Mouse (Mus musculus) hindbrain, postnatal 0 days (tissue): ENCODE measurements around the gene Retn. TPM values are rescaled to one million over a fixed set of nuclear protein-coding genes. Genes with fewer than 3 reads are reported as not detected.
A peak's percentile ranks its signal among the peaks of the same experiment; 100 is the strongest.

ENCODE experiments used
- ATAC-seq: fragments of 200-750 bp; cut with Nextera tagmentation; 2 replicates; pipeline ENCODE4 v1.8.0; 2017; ENCODE audit warnings: mild to moderate bottlenecking, moderate TSS enrichment, moderate library complexity
- DNase-seq: peaks from one replicate; pipeline ENCODE4 v3.0.0-alpha.2; 2015; ENCODE audit warnings: low spot score
- H3K27ac ChIP-seq: fragments of 300-500 bp; sonication (generic); 2 replicates; pipeline ENCODE4 v1.5.1; 2014; ENCODE audit warnings: mild to moderate bottlenecking
- H3K27me3 ChIP-seq: fragments of 300-500 bp; sonication (generic); 2 replicates; pipeline ENCODE4 v1.6.1; 2014; ENCODE audit warnings: low read length, mixed read lengths; ENCODE audit not compliant: insufficient read depth
- H3K36me3 ChIP-seq: fragments of 300-500 bp; sonication (generic); 2 replicates; pipeline ENCODE4 v1.6.1; 2014; ENCODE audit warnings: low read length, mixed read lengths; ENCODE audit not compliant: insufficient read depth
- H3K4me1 ChIP-seq: fragments of 300-500 bp; sonication (generic); 2 replicates; pipeline ENCODE4 v1.6.1; 2014; ENCODE audit warnings: antibody characterized with exemption, low read length, mixed read lengths; ENCODE audit not compliant: insufficient read depth
- H3K4me2 ChIP-seq: fragments of 300-500 bp; sonication (generic); 2 replicates; pipeline ENCODE4 v1.6.1; 2014; ENCODE audit warnings: low read depth, mild to moderate bottlenecking, low read length, moderate library complexity, mixed read lengths
- H3K4me3 ChIP-seq: fragments of 300-500 bp; sonication (generic); 2 replicates; pipeline ENCODE4 v1.5.1; 2014; ENCODE audit warnings: low read length
- H3K9ac ChIP-seq: fragments of 300-500 bp; sonication (generic); replicated peaks from 2 replicates; pipeline ENCODE4 v1.6.1; 2014; ENCODE audit warnings: mild to moderate bottlenecking, low read length, moderate library complexity, mixed read lengths
- H3K9me3 ChIP-seq: fragments of 300-500 bp; sonication (generic); 2 replicates; pipeline ENCODE4 v1.6.1; 2016; ENCODE audit warnings: low read length, mixed read lengths
- CTCF ChIP-seq: IDR thresholded peaks from 2 replicates; pipeline ENCODE4 v1.5.1; 2016; ENCODE audit warnings: antibody characterized with exemption, control low read depth, low read depth
- WGBS: fragments of 180-500 bp; shearing (Covaris S2); extraction: QIAGEN DNeasy Blood & Tissue Kit; methylation state at CpG from one replicate; pipeline ENCODE4 v1.1.7; 2014; 5-methylcytosine and 5-hydroxymethylcytosine counted together
- polyA plus RNA-seq: library from polyadenylated mRNA; unstranded; fragments of >200 nt; fragmentation: Nextera tagmentation; extraction: Ambion mirVana; gene quantifications from 2 replicates; pipeline ENCODE4 v1.2.1, GENCODE M21; 2015
- total RNA-seq: library from RNA; depleted of rRNA; stranded (reverse); fragments of >200 nt; gene quantifications from 2 replicates; pipeline ENCODE4 v1.2.3, GENCODE M21; 2014

Gene Retn
- total and polyA plus RNA-seq, 2 experiments from 2014 or later, result 0.60 TPM; not detected in 1

DNA sequence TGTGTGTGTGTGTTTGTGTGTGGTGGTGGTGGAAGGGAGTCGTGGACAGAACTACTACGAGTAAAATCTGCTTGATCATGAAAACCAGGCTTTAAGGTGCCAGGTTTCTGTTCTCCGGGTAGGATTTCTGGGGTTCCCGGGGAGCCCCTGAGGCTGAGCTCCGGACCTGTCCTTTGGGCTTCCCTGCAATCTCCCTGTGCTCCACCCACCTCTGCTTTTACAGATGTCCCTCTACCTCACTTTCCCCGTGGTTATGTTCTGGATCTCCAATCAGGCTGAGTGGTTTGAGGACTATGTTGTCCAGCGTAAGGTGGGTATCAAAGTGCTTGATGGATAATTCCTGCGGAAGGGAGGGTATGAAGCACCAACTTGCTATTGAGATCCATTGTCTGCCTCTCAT, 33.5 kb upstream of the Retn start:
- H3K27me3 ChIP-seq, result no peaks in the 10 kb centered on the region
- no peaks in the 10 kb centered on the region for H3K9me3 ChIP-seq
- H3K36me3 ChIP-seq, result peaks cover 10% of the 10 kb centered on the region
- peak overlapping the region; percentile 90 for H3K4me3 ChIP-seq
- DNase-seq (no peak), ATAC-seq (no peak)
- H3K4me1 ChIP-seq, result peaks cover 5% of the 10 kb centered on the region; the same call in 1 of the 2 replicates
- 73% methylated on average over 8 of the region's 8 CpGs for WGBS
- H3K9ac ChIP-seq, result peak overlapping the region; percentile 57
- peak overlapping the region; percentile 86 for H3K4me2 ChIP-seq
- no peak overlapping the region for H3K27ac ChIP-seq
- no peak for TF ChIP-seq CTCF

DNA sequence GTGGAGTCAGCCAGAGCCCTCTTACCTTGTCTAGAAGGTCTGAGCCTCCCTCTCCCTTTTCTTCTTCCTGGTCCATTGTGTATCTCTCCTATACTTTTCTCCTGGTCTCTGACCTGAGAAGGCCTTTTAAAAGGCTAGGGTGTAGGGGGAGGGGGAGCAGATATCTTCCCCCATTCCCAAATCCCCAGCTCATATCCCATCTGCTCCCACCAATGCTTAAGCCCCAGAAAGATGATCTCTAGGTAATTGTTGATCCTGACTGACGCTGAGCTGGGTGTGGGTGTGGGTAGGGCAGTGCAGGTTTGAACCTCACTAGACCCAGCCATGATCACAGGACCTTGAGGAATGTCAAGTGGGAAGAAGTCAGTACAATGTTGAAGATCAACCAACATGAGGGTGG, 30.1 kb upstream of the Retn start, which contains the start of gene Pcp2:
Gene Pcp2, minus strand, starts transcription at position 101 of the 400 bp plus-strand sequence.
- H3K4me1 ChIP-seq, result peaks cover 1% of the 10 kb centered on the region; the same call in 1 of the 2 replicates
- WGBS, result 69% methylated on average over 1 of the region's 1 CpGs
- no peaks in the 10 kb centered on the region; the same call in 1 of the 2 replicates for H3K36me3 ChIP-seq
- no peaks in the 10 kb centered on the region for H3K9me3 ChIP-seq
- ATAC-seq, result no peak
- H3K9ac ChIP-seq, result no peak within 1 kb of the TSS
- no peaks in the 10 kb centered on the region for H3K27me3 ChIP-seq
- no peak within 1 kb of the TSS for H3K27ac ChIP-seq
- no peak for DNase-seq
- no peak for TF ChIP-seq CTCF
- H3K4me2 ChIP-seq, result no peak within 1 kb of the TSS
- no peak within 1 kb of the TSS for H3K4me3 ChIP-seq

DNA sequence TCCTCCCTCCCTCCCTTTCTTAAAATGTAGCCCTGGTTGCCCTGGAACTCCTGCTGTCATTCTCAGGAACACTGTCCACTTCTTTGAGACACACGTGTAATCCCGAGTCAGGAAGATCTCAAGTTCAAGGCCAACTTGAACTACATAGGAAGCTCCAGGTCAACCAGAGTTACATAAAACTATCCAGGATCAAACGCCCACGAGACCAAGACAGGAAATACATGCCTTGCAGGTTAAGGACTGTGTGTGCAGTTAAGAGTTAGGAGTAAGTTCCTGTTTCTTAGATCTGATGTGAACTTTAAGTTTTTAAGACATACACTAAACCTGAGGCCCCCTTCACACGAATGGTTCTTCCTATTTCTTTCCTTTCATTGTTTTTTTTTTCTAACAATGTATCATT, 28.6 kb upstream of the Retn start:
- Histone ChIP-seq H3K36me3 (no peaks in the 10 kb centered on the region; the same call in 1 of the 2 replicates), H3K4me2 (no peak overlapping the region), H3K4me3 (no peak overlapping the region), H3K4me1 (peaks cover 8% of the 10 kb centered on the region; the same call in 1 of the 2 replicates), H3K9me3 (no peaks in the 10 kb centered on the region), H3K9ac (no peak overlapping the region), H3K27ac (no peak overlapping the region), H3K27me3 (no peaks in the 10 kb centered on the region)
- WGBS, result 58% methylated on average over 5 of the region's 5 CpGs
- TF ChIP-seq CTCF, result no peak
- DNase-seq (no peak), ATAC-seq (no peak)

DNA sequence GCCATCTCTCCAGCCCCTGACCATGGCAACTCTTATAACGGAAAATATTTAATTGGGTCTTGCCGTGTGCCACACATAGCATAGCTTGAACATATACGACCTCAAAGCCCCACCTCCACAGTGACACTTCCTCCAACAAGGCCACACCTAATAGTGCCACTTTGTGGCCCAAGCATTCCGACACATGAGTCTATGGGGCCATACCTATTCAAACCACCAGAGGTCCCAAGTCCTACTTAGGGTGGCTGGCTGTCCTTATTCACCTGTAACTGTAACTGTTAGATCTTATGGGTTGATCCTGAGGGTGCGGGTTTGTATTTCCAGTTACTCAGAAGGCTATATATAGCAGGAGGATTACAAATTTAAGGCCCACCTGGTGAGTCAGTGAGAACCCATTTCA, 27.6 kb upstream of the Retn start:
- DNase-seq (peak; percentile 59), ATAC-seq (0 out of 2 replicates have a peak, but pooled peaks have one; percentile 31)
- no peaks in the 10 kb centered on the region for H3K9me3 ChIP-seq
- peak; percentile 75 for TF ChIP-seq CTCF
- no peak overlapping the region for H3K27ac ChIP-seq
- no peaks in the 10 kb centered on the region for H3K27me3 ChIP-seq
- H3K36me3 ChIP-seq, result no peaks in the 10 kb centered on the region; the same call in 1 of the 2 replicates
- no peak overlapping the region for H3K9ac ChIP-seq
- H3K4me3 ChIP-seq, result no peak overlapping the region
- peaks cover 8% of the 10 kb centered on the region; the same call in 1 of the 2 replicates for H3K4me1 ChIP-seq
- H3K4me2 ChIP-seq, result no peak overlapping the region
- WGBS, result 27% methylated on average over 5 of the region's 5 CpGs

DNA sequence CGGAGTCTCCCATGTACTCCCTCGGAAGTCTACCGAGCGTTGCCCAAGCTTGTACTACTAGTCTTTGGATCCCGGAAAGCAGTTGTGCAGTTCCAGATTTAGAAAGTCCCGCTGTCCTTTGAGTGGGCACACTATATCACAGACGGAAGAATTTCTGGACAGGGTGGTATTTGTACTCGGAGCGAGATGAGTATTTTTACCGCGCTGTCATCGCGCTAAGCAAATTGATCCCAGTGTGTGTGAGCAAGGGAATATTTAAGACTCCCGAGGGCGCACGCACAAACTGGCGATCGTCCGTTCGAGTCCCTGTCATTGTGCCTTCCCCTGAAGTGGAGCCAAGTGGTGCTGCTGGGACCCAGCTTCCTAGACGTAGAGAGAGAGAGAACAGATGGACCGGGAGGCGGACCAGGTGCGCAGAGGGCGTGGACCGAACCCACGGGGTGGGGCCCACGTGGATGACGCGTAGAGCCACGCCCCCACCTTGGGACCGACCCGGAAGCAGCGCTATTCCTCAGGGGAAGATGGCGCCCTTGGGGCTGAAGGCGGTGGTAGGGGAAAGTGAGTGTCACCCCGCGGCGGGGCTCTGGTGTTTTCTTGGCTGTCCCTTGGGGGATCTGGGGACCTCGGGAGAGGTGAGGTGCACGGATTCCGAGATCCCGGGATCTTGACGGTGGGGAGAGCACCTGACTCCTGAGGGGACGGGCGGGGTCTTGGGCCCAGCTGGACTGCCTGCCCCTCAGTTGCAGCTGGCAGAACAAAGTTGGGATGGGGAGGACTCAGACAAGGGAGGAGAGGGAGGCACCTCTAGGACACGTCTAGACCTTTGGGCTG, 24.7 kb upstream of the Retn start, which contains the start of gene Stxbp2:
Gene Stxbp2, plus strand, starts transcription at position 309 of the 831 bp plus-strand sequence.
- Histone ChIP-seq H3K9ac (peak within 1 kb of the TSS; percentile 41), H3K4me3 (peak within 1 kb of the TSS; percentile 45), H3K4me2 (peak within 1 kb of the TSS; percentile 63), H3K27me3 (no peaks in the 10 kb centered on the region), H3K9me3 (no peaks in the 10 kb centered on the region), H3K36me3 (no peaks in the 10 kb centered on the region), H3K4me1 (peaks cover 8% of the 10 kb centered on the region; the same call in 1 of the 2 replicates), H3K27ac (no peak within 1 kb of the TSS)
- ATAC-seq (peak; percentile 80), DNase-seq (peak; percentile 62)
- WGBS, result 4% methylated on average over 47 of the region's 47 CpGs
- no peak for TF ChIP-seq CTCF

DNA sequence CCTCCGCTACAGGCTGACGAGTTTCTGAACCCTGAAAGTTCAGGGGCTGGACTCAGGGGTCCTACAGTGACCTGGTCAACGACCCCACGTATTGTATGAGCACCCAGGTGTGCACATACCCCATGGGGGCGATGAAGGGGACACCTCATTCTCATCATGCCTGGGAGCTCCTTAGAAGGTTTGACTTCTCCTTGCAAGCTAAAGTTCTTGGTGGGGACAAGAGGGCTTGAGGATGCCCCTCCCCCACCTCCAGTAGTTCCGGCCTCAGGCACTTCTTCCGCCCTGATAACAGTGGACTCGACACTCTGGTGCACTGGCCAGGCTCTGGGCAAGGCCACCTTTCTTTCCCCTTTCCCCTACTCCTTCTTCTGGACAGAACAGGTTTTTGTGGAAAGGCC, 24.1 kb upstream of the Retn start:
- no peak for ATAC-seq
- H3K9ac ChIP-seq, result peak overlapping the region; percentile 41; the same call in 1 of the 2 replicates
- no peaks in the 10 kb centered on the region for H3K36me3 ChIP-seq
- H3K27ac ChIP-seq, result no peak overlapping the region
- H3K9me3 ChIP-seq, result no peaks in the 10 kb centered on the region
- H3K4me2 ChIP-seq, result peak overlapping the region; percentile 63
- no peak for DNase-seq
- H3K4me3 ChIP-seq, result peak overlapping the region; percentile 45
- H3K27me3 ChIP-seq, result no peaks in the 10 kb centered on the region
- peaks cover 8% of the 10 kb centered on the region; the same call in 1 of the 2 replicates for H3K4me1 ChIP-seq
- 18% methylated on average over 8 of the region's 8 CpGs for WGBS
- TF ChIP-seq CTCF, result no peak
